Mouse (Mus musculus) forebrain, embryonic 10.5 days (tissue): ENCODE measurements at regions not wholly inside any gene's neighbourhood (a gene's known extent, or its start where the extent isn't known, plus 50 kb on each side); places are given as distances from the start of the nearest gene placed in this dataset.
"Not testable (repeated sequence)": the region's sequence is repeated elsewhere in the genome, so short reads cannot be mapped to it uniquely, and the experiment has no call there.

Experiments
- DNase-seq: peaks from one replicate; pipeline ENCODE4 v3.0.0-alpha.2; 2017; ENCODE audit warnings: low spot score; ENCODE audit errors: extremely low spot score
- H3K27ac ChIP-seq: fragments of 300-500 bp; sonication (generic); 2 replicates; pipeline ENCODE4 v1.5.1; 2016; ENCODE audit warnings: mild to moderate bottlenecking
- H3K27me3 ChIP-seq: fragments of 300-500 bp; sonication (generic); 2 replicates; pipeline ENCODE4 v1.6.1; 2016; ENCODE audit warnings: mild to moderate bottlenecking; ENCODE audit not compliant: poor library complexity, severe bottlenecking
- H3K36me3 ChIP-seq: fragments of 300-500 bp; sonication (generic); replicated peaks from 2 replicates; pipeline ENCODE4 v1.6.1; 2016; ENCODE audit warnings: mild to moderate bottlenecking, moderate library complexity
- H3K4me1 ChIP-seq: fragments of 300-500 bp; sonication (generic); 2 replicates; pipeline ENCODE4 v1.6.1; 2016
- H3K4me3 ChIP-seq: fragments of 300-500 bp; sonication (generic); 2 replicates; pipeline ENCODE4 v1.5.1; 2016; ENCODE audit warnings: mild to moderate bottlenecking, moderate library complexity
- H3K9me3 ChIP-seq: fragments of 300-500 bp; sonication (generic); 2 replicates; pipeline ENCODE4 v1.6.1; 2016; ENCODE audit warnings: mild to moderate bottlenecking, moderate library complexity
- WGBS: fragments of 180-500 bp; shearing (Covaris S2); methylation state at CpG from one replicate; pipeline ENCODE4 v1.1.7; 2016; 5-methylcytosine and 5-hydroxymethylcytosine counted together

GRCm38 (mm10) chr14:53684100-53684499 lies 569.8 kb downstream of the Dad1 start:
- not testable (repeated sequence) for H3K36me3 ChIP-seq, DNase-seq, H3K4me1 ChIP-seq, H3K27ac ChIP-seq, H3K27me3 ChIP-seq, H3K4me3 ChIP-seq, H3K9me3 ChIP-seq
- WGBS = 87% methylated on average over 4 of the region's 4 CpGs

DNA sequence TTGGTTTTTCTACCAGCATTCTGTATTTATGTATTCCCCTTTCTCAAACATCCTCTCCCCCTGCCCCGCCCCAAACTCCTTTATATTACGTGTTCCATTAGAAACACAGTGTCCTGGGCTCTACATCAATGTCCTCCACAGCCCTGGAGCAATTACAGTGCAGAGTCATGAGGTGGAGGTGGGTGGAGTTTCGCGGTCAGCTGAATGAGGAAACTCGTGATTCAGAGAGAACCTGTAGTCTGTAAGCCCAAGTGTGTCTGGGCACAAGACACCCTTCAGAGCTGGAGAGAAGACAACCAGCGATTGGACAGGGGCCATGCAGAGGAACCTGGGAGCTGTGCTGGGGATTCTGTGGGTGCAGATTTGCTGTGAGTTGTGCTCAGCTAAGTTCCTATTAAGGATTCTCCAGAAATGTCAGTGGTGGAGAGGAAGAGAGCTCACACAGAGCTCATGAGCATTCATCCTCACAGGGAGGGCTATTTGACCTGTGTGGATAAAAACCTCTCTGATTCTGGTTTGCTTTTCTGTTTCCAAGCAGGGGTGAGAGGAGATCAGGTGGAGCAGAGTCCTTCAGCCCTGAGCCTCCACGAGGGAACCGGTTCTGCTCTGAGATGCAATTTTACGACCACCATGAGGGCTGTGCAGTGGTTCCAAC lies 570.4 kb downstream of the Dad1 start:
- H3K4me3 ChIP-seq = not testable (repeated sequence)
- 86% methylated on average over 9 of the region's 9 CpGs for WGBS

GRCm38 (mm10) chr14:53682679-53683078 lies 571.2 kb downstream of the Dad1 start:
- 98% methylated on average over 1 of the region's 1 CpGs for WGBS

More for the DNA sequence above, 570.4 kb downstream of the Dad1 start:
- H3K4me1 ChIP-seq, H3K27me3 ChIP-seq, H3K9me3 ChIP-seq, H3K36me3 ChIP-seq, DNase-seq, H3K27ac ChIP-seq: not testable (repeated sequence)

GRCm38 (mm10) chr14:53681320-53681719 lies 572.6 kb downstream of the Dad1 start:
- not testable (repeated sequence) for H3K27ac ChIP-seq, H3K9me3 ChIP-seq, DNase-seq, H3K4me1 ChIP-seq, H3K36me3 ChIP-seq, H3K27me3 ChIP-seq, H3K4me3 ChIP-seq
- 91% methylated on average over 5 of the region's 5 CpGs for WGBS

More at GRCm38 (mm10) chr14:53682679-53683078, 571.2 kb downstream of the Dad1 start:
- H3K4me3 ChIP-seq, H3K9me3 ChIP-seq, DNase-seq, H3K27me3 ChIP-seq, H3K36me3 ChIP-seq, H3K4me1 ChIP-seq, H3K27ac ChIP-seq: not testable (repeated sequence)

- not testable (repeated sequence) for H3K36me3 ChIP-seq, H3K27me3 ChIP-seq, H3K4me3 ChIP-seq, H3K4me1 ChIP-seq, H3K27ac ChIP-seq, H3K9me3 ChIP-seq
- 22% methylated on average over 2 of the region's 2 CpGs for WGBS
- DNase-seq = peak; percentile 24
These were observed 588.2 kb downstream of the Dad1 start for GRCm38 (mm10) chr14:53665681-53666080.

DNA sequence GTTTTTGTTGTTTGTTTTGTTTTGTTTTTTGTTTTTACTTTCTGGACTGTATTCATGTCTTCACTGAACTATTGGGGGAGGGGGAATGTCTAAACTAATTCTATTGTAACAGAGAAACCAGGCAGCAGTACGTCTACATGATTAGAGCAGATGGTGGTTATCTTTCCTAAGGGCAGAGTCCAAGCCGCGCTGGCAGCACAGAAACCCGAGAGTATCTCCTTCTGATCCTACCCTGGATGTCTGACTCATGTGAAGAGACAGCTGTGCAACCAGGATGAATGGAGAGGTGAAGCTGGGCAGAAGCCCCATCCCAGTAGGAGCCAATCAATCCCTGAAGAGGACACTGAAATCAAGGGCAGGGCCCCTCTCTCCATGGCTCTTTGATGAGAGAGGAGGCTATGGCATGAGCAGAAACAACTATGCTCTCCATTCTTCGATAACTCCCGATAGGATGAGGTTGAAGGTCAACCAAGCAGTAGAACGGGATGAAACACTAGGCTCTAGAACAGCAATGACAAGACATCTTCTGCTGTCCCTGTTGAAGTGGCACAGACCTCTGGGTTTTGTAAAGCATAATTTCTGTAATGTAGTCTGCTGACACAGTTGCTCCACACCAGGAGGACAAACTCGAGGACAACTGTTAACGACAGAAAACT lies 591.1 kb downstream of the Dad1 start:
- H3K27ac ChIP-seq, H3K4me3 ChIP-seq, H3K27me3 ChIP-seq, H3K9me3 ChIP-seq, DNase-seq, H3K36me3 ChIP-seq, H3K4me1 ChIP-seq: not testable (repeated sequence)
- WGBS = 87% methylated on average over 9 of the region's 9 CpGs

DNA sequence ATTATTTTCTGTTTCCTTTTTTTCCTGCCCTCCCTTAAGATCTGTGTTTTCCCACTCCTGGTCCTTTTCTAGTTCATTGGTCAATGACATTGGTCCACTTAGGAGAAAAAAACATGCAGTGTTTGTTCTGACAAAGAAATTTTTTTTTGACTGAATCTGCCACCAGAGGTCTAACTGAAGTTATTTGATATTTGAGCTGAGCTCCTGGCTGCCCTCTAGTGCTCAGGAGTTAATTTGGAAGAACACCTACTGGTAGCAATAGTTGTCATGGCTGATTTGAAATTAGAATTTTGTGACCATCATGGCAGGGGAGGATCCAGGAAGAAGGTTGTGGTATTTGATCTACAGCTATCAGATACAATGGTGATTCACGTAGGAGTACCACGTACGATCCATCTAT lies 599.2 kb downstream of the Dad1 start:
- H3K4me1 ChIP-seq, DNase-seq, H3K9me3 ChIP-seq, H3K27me3 ChIP-seq, H3K4me3 ChIP-seq, H3K36me3 ChIP-seq, H3K27ac ChIP-seq: not testable (repeated sequence)
- WGBS = 87% methylated on average over 3 of the region's 3 CpGs

DNA sequence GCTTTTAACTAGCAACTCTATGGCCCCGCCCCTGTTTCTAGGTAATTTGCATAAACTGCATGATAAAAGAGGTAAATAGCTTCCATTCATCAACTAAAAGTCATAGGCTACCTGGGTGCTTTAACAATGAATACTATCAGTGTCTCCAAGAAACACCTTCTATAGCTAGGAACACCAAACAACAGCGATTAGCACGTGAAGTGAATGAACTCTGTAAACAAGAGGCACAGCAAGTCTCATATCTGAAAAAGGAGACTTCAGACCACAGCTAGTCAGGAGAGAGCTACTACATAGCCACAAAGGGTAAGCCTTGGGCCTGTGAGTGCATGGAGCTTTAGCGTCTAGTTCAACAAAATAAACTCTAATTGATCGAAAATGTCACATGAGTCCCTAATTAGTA lies 602.8 kb downstream of the Dad1 start:
- H3K27ac ChIP-seq, H3K4me3 ChIP-seq, H3K27me3 ChIP-seq, DNase-seq, H3K4me1 ChIP-seq, H3K36me3 ChIP-seq, H3K9me3 ChIP-seq: not testable (repeated sequence)
- 49% methylated on average over 5 of the region's 5 CpGs for WGBS

GRCm38 (mm10) chr14:53649189-53649588 lies 604.7 kb downstream of the Dad1 start:
- not testable (repeated sequence) for H3K27me3 ChIP-seq

GRCm38 (mm10) chr14:53640441-53640840 lies 613.5 kb downstream of the Dad1 start:
- not testable (repeated sequence) for H3K36me3 ChIP-seq, H3K27me3 ChIP-seq, H3K27ac ChIP-seq, DNase-seq, H3K4me1 ChIP-seq, H3K9me3 ChIP-seq, H3K4me3 ChIP-seq
- 69% methylated on average over 1 of the region's 1 CpGs for WGBS

More at GRCm38 (mm10) chr14:53649189-53649588, 604.7 kb downstream of the Dad1 start:
- 80% methylated on average over 2 of the region's 2 CpGs for WGBS
- H3K4me1 ChIP-seq, H3K9me3 ChIP-seq, H3K4me3 ChIP-seq, DNase-seq, H3K36me3 ChIP-seq, H3K27ac ChIP-seq: not testable (repeated sequence)

DNA sequence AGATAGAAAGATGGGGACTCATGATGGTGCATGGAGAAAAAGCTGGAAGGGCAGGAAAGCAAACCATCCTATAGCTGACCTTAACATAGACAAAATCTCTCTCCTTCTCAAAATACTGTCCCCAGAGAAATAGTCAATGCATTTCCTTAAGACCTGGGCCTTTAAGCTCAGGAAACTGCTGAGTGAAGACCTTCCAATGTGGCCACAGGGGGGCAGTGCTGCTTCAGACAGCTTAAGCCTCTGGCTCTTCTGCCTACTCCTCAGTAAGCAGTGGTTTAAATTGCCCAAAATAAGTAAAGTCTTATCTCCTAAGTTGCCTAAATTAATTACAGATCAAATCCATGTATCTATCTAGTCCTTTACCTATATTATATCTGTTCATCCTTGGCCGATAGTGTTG lies 616.2 kb downstream of the Dad1 start:
- DNase-seq, H3K27me3 ChIP-seq, H3K36me3 ChIP-seq, H3K9me3 ChIP-seq, H3K4me1 ChIP-seq, H3K4me3 ChIP-seq, H3K27ac ChIP-seq: not testable (repeated sequence)
- WGBS = 96% methylated on average over 1 of the region's 1 CpGs

DNA sequence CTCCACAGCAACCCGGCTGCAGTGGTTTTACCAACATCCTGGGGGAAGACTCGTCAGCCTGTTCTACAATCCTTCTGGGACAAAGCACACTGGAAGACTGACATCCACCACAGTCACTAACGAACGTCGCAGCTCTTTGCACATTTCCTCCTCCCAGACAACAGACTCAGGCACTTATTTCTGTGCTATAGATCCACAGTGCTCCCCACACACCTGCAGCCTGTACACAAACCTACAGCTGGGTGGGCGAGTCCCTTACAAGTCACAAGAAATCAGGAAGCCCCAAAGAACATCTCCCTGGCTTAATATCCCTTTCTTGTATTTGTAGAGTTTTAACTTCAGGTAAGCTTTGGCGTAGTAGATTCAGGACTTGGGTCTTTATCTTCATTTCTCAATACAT lies 618.7 kb downstream of the Dad1 start:
- DNase-seq, H3K36me3 ChIP-seq, H3K9me3 ChIP-seq, H3K27ac ChIP-seq, H3K4me1 ChIP-seq, H3K27me3 ChIP-seq, H3K4me3 ChIP-seq: not testable (repeated sequence)
- 55% methylated on average over 7 of the region's 7 CpGs for WGBS

DNA sequence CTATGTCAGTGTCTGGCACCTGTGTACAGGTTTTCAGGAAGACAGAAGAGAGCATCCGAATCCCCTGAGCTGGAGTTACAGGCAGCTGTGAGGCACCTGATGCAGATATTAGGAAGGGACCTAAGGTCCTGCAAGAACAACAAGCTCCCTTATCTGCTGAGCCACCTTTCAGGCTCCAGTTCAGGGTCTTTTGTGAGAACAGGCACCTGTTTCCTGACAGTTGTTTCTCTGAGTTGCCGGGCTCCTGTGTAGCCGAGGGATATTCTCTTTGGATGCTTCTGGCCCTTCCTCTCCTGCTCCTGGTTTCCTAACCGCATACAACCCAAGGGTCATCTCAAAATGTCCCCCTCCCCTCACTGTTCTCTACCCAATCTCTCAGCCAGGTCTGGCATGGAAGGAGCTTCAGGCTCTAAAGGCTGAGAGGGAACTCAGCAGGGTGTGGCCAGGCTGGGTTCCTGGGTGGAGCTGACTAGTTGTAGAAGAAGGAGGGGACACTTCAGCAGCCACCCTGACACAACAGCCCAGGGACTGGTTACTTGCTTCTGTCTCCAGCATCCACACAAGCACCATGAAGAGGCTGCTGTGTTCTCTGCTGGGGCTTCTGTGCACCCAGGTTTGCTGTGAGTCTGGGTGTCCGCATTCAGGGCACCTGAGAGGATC lies 619.5 kb downstream of the Dad1 start:
- not testable (repeated sequence) for H3K9me3 ChIP-seq, H3K27ac ChIP-seq, H3K36me3 ChIP-seq, H3K4me3 ChIP-seq, H3K27me3 ChIP-seq, H3K4me1 ChIP-seq, DNase-seq
- WGBS = 67% methylated on average over 5 of the region's 5 CpGs
